Mouse (Mus musculus): ENCODE results near the gene Plcb3.
A peak's percentile ranks its signal among the peaks of the same experiment; 100 is the strongest.

The Plcb3 gene

GRCm38 (mm10) chr19:6990712-6991111 lies 14.4 kb upstream of the Plcb3 start:
- DNase-seq: no peak

DNA sequence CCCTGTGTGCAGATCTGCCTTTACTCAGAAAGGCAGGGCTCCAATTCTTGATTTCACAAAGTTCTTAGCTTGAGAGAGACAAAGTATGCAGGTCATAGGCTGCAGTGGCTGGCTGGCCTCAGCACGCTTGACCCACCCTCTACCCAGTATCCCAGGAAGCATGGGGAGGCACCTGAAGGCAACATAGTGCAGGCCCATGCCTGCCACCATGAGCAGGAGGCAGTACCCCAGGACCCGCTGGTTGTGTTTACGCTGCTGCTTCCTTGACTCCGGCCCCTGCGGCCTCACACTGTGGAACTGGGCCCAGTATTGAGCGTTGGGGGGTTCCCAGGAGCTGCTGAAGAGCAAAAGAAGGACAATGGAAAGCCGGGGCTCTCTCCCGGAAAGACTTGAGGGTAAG lies 13.0 kb upstream of the Plcb3 start:
- DNase-seq: no peak

DNA sequence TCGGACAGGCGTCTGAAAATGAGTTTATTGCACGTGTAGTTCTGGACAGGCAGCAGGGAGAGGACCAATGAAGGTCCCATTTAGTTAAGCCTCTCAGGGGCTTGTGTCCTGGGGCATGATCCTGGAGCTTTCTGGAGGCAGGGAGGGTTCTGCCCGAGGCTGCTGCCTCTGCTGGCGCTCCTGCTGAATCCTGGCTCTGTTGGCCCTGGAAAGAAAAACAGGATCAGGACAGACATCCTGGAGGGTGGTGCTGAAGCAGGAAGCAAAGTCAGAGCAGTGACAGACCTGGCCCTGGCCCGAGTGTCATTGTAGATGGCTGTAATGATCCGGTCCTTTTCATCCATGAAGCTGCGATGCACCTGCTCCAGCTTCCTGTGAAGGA lies 11.6 kb upstream of the Plcb3 start:
- DNase-seq: no peak

- DNase-seq: peak; percentile 78
These were observed 11.0 kb upstream of the Plcb3 start, which contains the start of gene Vegfb for GRCm38 (mm10) chr19:6987061-6987903. Gene Vegfb (minus strand): TSS chr19:6987651.

DNA sequence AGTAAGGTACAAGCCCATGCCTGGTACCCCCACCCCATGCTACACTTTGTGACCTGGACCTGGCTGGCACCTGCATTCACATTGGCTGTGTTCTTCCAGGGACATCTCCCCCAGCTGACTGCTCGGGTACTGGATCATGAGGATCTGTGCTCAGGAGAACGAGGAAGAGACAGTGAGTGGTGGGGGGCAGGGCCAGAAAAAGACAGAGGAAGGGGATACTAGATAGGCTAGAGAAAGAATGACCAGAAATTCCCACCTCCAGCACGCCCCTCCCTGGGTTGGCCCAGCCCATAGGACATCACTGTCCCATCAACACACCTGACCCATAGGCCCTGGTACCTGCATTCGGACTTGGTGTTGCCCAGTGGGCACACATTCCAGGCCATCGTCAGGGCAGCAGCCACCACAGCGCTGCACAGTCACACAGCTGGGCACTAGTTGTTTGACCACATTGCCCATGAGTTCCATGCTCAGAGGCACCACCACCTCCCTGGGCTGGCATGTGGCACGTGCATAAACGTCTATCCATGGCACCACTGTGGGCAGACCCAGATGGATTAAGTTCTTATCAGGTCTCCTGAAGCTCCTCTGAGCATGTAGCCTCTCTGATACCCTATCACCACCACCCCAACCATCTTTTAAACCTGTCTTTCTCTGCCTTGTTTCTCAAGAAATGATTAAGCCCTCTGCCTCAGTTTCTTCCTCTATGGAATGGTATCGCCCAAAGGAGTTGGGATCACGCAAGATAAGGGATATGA lies 9.9 kb upstream of the Plcb3 start:
- DNase-seq: no peak

DNA sequence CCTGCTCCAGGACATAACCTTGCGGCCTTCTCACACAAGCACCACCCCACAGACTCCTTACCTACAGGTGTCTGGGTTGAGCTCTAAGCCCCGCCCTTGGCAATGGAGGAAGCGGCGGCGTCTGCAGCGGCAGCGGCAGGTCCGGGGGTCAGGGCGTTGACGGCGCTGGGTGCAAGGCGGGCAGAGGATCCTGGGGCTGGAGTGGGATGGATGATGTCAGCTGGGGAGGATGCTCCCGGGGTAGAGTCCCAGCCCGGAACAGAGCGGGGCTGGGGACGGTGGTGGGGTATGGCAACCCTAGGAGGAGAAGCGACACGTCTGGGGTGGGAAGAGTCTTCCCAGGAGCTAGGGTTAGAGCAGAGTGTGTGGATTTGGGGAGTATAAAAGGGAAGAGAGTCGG lies 9.0 kb upstream of the Plcb3 start:
- DNase-seq: no peak

GRCm38 (mm10) chr19:6983621-6984020 lies 7.4 kb upstream of the Plcb3 start:
- DNase-seq: peak; percentile 44

DNA sequence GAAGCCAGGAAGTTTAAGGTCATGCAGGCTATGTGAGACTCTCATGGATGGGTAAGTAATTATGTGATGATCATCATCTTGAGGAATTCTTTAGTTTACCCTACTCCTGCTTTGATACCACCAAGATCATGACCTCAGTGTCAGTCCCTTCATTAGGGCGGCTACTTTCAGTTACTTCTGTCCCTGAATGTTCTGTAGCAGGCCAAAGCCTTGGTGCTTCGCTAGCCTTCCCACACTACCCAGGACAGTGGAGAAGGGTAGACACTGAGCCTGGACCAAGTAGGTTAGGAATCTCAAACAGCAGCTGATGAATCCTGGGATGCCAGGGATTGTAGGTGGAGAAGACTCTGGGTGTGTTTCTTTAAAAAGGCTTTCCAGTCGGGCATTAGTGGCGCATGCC lies 5.2 kb upstream of the Plcb3 start:
- DNase-seq: no peak

- peak; percentile 99 for DNase-seq
These were observed 4.3 kb upstream of the Plcb3 start, which contains the start of gene Fkbp2 for GRCm38 (mm10) chr19:6980381-6981093. Gene Fkbp2 (minus strand): TSS chr19:6980501.

DNA sequence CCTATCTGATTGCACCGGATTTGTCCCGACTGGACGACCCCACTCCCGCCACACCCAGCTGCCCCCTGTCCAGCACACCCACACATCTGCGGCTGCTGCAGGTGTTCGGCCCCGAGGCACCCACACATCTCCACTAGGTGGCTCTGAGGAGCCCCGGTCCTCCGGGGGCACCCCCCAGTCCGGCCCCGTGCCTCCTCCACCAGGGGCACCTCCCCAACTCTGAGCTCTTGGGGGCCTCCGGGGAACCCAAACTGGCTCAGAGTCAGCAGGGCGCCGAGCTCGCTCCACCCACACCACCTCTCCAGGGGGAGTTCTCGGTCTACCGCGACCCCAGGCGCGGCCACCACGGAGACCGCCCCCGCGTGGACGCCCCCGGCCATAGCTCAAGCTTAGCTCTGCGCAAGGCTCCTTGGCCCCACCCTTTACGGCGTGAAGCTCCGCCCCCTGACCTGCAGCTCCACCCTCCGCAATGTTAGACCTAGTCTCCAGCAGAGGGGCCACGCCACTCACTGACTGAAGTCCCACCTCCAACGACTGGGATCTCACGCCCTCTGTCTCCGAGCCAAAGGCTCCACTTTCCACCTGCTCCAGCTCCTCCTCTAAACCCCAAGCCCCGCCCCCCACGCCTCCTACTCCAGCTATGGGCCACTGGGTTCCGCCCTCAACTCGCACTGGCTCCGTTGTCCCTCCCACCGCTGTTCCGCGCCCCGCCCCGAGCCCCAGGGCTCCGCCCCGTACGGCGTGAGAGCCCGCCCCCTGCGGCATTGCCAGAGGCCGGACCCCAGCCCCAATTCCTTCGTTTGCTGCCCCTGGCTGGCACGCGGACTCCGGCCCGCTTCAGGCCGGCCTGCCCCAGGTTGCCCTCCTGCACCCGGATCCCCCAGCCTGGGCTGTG lies 3.5 kb upstream of the Plcb3 start:
- DNase-seq: peak; percentile 100

DNA sequence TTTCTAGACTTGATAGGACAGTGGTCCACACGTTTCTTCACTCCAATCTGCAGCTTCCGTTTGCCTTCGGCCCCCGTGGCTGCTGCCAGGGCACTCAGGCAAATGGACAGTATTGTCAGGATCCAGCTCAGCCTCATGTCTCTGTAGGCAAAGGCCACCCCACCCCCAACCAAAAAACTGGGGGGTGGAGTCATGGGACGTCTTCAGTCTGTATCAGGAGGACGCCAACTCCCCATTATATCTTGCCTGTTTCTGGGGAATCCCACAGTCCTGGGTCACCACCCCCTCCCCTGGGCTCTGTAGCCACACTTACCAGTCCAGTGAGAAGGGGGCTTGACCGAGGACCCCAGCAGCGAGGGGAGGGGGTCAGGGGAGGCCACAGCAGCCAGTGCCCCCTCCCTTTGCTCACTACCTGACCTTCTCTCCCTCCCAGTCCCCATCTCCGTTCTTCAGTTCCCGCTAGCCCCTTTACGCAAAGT lies 2.8 kb upstream of the Plcb3 start:
- DNase-seq: no peak

DNA sequence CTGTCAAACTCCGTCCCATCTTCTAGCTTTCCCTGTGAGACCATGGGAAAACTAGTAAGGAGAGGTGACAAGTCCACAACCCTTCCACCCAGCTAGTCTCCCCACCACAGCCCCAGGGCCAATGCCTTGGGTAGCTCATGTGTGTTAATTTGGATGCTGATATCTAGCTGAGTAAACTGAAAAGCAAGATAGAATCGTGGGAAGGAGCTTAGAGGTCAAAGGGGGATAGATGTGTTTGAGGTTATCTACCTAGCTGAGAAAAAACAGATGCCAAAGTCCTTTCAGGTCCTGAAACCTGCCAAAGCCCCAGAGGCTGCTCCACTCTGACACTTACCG lies 2.3 kb upstream of the Plcb3 start:
- no peak for DNase-seq

DNA sequence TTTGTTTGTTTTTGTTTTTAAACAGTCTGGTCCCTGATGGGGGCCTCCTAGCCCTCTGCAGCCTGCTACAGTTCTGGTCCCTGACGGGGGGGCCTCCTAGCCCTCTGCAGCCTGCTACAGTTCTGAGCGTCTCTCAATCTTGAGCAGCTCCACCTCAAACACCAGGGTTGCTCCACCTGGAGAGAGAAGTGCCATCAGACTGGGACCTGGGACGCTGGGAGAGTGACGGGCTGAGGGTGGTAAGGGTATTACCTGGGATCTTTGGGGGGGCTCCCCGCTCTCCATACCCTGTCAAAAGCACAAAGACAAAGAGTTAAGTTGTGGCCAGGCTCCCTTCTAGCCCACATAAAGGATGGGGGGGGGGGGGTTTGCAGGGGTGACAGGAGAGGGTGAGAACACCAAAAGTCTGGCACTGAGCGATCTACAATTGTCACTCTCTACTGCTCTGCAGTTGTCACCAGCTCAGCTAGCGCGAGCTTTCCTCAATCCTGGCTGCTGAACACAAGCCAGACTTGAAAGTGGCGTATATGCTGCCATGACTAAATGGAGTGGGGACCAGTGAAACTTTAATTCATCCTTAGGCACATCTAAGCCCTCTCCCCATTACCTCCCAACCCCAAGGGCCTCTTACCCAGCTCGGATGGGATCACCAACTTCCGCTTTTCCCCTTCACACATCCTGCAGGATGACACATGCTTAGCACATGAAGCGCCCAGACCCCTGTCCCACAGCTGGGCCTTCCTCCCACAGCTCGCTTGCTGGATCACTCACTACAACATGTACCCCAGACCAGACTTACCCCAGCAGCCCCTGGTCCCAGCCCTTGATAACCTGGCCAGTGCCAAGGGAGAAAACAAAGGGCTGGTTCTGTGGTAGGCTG lies 1.7 kb upstream of the Plcb3 start:
- DNase-seq: no peak

GRCm38 (mm10) chr19:6974211-6975205 lies 1.8 kb downstream of the Plcb3 start, which contains the start of gene Ppp1r14b:
Gene Ppp1r14b (plus strand): TSS chr19:6974968.
- peak; percentile 93 for DNase-seq

DNA sequence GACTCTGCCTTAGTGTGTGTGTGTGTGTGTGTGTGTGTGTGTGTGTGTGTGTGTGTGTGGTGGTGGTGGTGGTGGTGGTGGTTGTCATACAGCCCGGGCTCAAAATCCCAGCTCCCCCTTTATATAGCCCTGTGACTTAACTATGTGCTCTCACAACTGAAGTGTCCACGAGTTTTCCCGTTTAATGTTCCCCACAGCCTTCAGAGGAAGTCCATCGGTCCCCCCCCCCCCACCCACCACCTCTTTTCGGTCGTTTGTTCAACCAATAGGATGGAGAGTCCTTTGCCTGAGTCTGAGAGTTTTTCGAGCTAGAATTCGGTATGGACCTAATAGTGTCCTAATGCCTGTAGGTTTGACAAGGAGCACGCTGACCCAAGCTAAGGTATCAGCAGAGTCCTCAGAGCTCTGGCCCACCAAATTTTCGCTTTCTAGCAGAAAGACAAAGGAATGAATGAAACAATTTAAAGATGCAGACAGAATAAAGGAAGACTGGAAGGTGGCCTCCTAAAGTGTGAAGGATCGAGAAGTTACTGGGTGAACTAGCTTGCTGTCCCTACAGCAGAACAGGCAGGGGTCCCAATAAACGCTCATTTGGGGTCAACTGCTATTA lies 2.6 kb downstream of the Plcb3 start:
- no peak for DNase-seq

DNA sequence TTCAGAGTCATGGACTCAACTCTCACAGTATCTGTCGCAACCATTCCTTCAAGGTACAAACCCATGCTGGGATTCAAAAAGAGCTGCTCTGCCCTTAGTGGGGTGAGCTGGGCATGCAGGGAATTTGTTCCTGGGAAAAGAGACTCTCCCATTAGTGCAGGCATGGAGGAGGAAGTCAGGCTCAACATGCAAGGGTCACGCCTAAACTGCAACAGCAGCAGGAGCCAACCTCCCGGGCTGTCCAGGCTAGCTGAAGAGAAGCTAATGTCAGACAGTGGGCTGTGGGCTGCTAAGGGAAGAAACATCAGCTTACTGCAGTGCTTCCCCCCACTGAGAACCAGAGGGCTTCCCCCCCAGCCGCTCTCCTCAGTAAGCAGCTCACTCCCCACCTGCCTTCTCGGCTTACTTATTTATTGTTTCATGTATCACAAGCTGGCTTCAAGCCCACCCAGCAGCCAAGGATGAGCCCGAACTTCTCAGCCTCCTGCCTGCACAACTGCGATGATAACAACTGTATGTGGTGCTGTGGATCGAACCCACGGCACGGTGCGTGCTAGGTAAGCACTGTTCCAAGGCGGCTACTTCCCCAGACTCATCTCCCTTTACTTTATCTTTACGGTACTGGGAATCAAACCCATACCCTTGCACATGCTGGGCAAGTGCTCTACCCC lies 3.9 kb downstream of the Plcb3 start:
- no peak for DNase-seq

- no peak for DNase-seq
These were observed 4.6 kb downstream of the Plcb3 start for GRCm38 (mm10) chr19:6971644-6972043.

GRCm38 (mm10) chr19:6970460-6971085 lies 5.7 kb downstream of the Plcb3 start:
- DNase-seq: peak; percentile 48

All from retina, postnatal 1 day (tissue).